Mouse (Mus musculus) CH12.LX (cell line): Measurements from ENCODE around the gene Cdk13.

ENCODE experiments used
- BHLHE40 ChIP-seq: IDR thresholded peaks from 2 replicates; pipeline ENCODE4 v1.6.1; 2011; ENCODE audit warnings: mild to moderate bottlenecking, low read depth, low read length, improper control_type of control experiment
- CTCF ChIP-seq, 2 experiments: IDR thresholded peaks in 1 of 2; conservative IDR thresholded peaks in 1 of 2; 2 replicates each; pipeline ENCODE4 v1.5.1; 2011 to 2012; ENCODE audit warnings: low read depth in 2 of 2, low read length in 2 of 2, improper control_type of control experiment in 1 of 2, inconsistent platforms in 1 of 2, mild to moderate bottlenecking in 1 of 2, moderate library complexity in 1 of 2
- E2F4 ChIP-seq: IDR thresholded peaks from 2 replicates; pipeline ENCODE4 v1.6.1; 2011; ENCODE audit warnings: low read depth, low read length, improper control_type of control experiment; ENCODE audit not compliant: insufficient replicate concordance
- ELF1 ChIP-seq: IDR thresholded peaks from 2 replicates; pipeline ENCODE4 v1.6.1; 2014; ENCODE audit warnings: low read depth, mild to moderate bottlenecking, inconsistent platforms, low read length, improper control_type of control experiment
- EP300 ChIP-seq: IDR thresholded peaks from 2 replicates; pipeline ENCODE4 v1.6.1; 2011; ENCODE audit warnings: low read length, improper control_type of control experiment
- ETS1 ChIP-seq: conservative IDR thresholded peaks from 2 replicates; pipeline ENCODE4 v1.6.1; 2012; ENCODE audit warnings: low read depth, mild to moderate bottlenecking, inconsistent platforms, low read length, improper control_type of control experiment, moderate library complexity
- JUND ChIP-seq: conservative IDR thresholded peaks from 2 replicates; pipeline ENCODE4 v1.6.1; 2011; ENCODE audit warnings: low read depth, low read length, improper control_type of control experiment
- POLR2A ChIP-seq: IDR thresholded peaks from 2 replicates; pipeline ENCODE4 v1.6.1; 2011; ENCODE audit warnings: low read depth, mild to moderate bottlenecking, improper control_type of control experiment, low read length
- POLR2AphosphoS2 ChIP-seq: IDR thresholded peaks from 2 replicates; pipeline ENCODE4 v1.6.1; 2011; ENCODE audit warnings: low read depth, low read length, improper control_type of control experiment
- ZNF384 ChIP-seq: IDR thresholded peaks from 2 replicates; pipeline ENCODE4 v1.6.1; 2012; ENCODE audit warnings: low read depth, low read length, improper control_type of control experiment, inconsistent platforms

DNA sequence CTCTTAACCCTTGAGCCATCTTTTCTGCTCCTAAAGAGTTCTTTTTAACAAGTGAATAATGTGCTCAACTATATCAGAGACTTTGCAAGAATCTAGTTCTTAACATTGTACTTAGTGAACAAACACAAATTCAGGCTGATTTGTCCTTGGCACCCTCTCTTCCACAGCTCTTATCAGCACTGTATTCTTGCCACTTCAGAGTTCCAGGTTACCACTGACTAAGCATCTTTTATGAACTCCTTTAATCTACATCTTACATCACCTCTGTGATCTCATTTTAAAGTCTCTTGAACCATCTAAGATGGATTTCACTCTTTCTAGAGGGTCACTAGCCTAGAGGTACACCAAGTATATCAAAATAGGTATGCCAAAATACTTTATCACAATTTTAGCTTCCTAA is 29.5 kb downstream of the Cdk13 start:
- TF ChIP-seq CTCF (conservative IDR thresholded peaks at IDR 0.05 in 1 of 2, IDR thresholded peaks at IDR 0.05 in 1 of 2; ENCODE audit: low read depth in 2 of 2, low read length in 2 of 2) (no peak), ETS1 (no peak), ZNF384 (no peak), POLR2A (no peak), ELF1 (no peak), JUND (no peak), POLR2AphosphoS2 (no peak), E2F4 (no peak), EP300 (no peak), BHLHE40 (no peak)
